Mouse (Mus musculus): ENCODE measurements around the gene Nrxn2. TPM values are rescaled to one million over a fixed set of nuclear protein-coding genes. Genes with fewer than 3 reads are reported as not detected.

The Nrxn2 gene
- polyA plus RNA-seq, 1 experiment from 2014 or later, result 0.98 TPM

- H3K9ac ChIP-seq (ENCODE audit: low read length), result 0 out of 2 replicates have a peak overlapping the region, but pooled peaks have one; percentile 5
- WGBS, result 45% methylated on average over 9 of the region's 9 CpGs
Observed at GRCm38 (mm10) chr19:6452672-6453310, 34.3 kb downstream of the Nrxn2 start.

DNA sequence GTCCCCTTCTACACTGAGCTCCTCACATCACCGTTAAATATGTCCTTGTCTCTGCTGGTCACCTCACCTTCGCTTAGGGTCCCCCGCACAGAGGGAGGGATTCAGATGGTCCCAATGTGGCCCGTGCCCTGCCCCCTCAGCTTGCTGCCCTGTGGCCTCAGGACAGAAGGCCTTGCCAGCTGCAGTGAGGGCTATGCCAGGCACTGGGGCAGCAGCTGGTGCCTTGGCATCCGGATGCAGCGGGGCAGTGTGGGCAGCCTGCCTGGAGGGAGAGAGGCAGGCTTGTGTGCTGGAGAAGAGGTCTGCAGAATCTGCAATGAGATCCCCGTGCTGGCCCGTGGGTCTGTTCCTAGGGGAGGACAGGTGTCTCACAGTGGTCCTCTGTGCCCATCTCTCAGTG, 34.8 kb downstream of the Nrxn2 start:
- H3K36me3 ChIP-seq (ENCODE audit: control insufficient read depth, insufficient read depth, low read length), result no peaks in the 10 kb centered on the region
- WGBS, result 79% methylated on average over 8 of the region's 8 CpGs

More at GRCm38 (mm10) chr19:6452672-6453310, 34.3 kb downstream of the Nrxn2 start:
- H3K36me3 ChIP-seq (ENCODE audit: control insufficient read depth, insufficient read depth, low read length), result no peaks in the 10 kb centered on the region
- H3K4me1 ChIP-seq (ENCODE audit: control insufficient read depth, insufficient read depth, low read length), result peaks cover 9% of the 10 kb centered on the region
- no peak overlapping the region for H3K27ac ChIP-seq (ENCODE audit: low read length)
- H3K9me3 ChIP-seq (replicated peaks; ENCODE audit: control insufficient read depth, low read length), result no peaks in the 10 kb centered on the region
- ATAC-seq (ENCODE audit: insufficient read depth, low FRiP score), result no peak
- H3K27me3 ChIP-seq (ENCODE audit: control insufficient read depth, insufficient read depth, low read length), result no peaks in the 10 kb centered on the region
- no peak overlapping the region for H3K4me2 ChIP-seq (ENCODE audit: low read depth, low read length)
- H3K4me3 ChIP-seq (replicated peaks; ENCODE audit: low read length), result no peak overlapping the region

GRCm38 (mm10) chr19:6454041-6454720, 35.6 kb downstream of the Nrxn2 start:
- no peak overlapping the region for H3K27ac ChIP-seq (ENCODE audit: low read length)
- no peak overlapping the region for H3K9ac ChIP-seq (ENCODE audit: low read length)
- H3K4me2 ChIP-seq (ENCODE audit: low read depth, low read length), result no peak overlapping the region
- peaks cover 6% of the 10 kb centered on the region for H3K4me1 ChIP-seq (ENCODE audit: control insufficient read depth, insufficient read depth, low read length)
- 71% methylated on average over 10 of the region's 10 CpGs for WGBS
- no peaks in the 10 kb centered on the region for H3K36me3 ChIP-seq (ENCODE audit: control insufficient read depth, insufficient read depth, low read length)
- H3K9me3 ChIP-seq (replicated peaks; ENCODE audit: control insufficient read depth, low read length), result no peaks in the 10 kb centered on the region
- H3K4me3 ChIP-seq (replicated peaks; ENCODE audit: low read length), result no peak overlapping the region
- no peak for ATAC-seq (ENCODE audit: insufficient read depth, low FRiP score)
- no peaks in the 10 kb centered on the region for H3K27me3 ChIP-seq (ENCODE audit: control insufficient read depth, insufficient read depth, low read length)

More for the DNA sequence above, 34.8 kb downstream of the Nrxn2 start:
- H3K4me1 ChIP-seq (ENCODE audit: control insufficient read depth, insufficient read depth, low read length), result peaks cover 6% of the 10 kb centered on the region
- H3K9ac ChIP-seq (ENCODE audit: low read length), result 0 out of 2 replicates have a peak overlapping the region, but pooled peaks have one; percentile 5
- H3K9me3 ChIP-seq (replicated peaks; ENCODE audit: control insufficient read depth, low read length), result no peaks in the 10 kb centered on the region
- ATAC-seq (ENCODE audit: insufficient read depth, low FRiP score), result no peak
- no peak overlapping the region for H3K4me2 ChIP-seq (ENCODE audit: low read depth, low read length)
- no peak overlapping the region for H3K4me3 ChIP-seq (replicated peaks; ENCODE audit: low read length)
- H3K27me3 ChIP-seq (ENCODE audit: control insufficient read depth, insufficient read depth, low read length), result no peaks in the 10 kb centered on the region
- no peak overlapping the region for H3K27ac ChIP-seq (ENCODE audit: low read length)

DNA sequence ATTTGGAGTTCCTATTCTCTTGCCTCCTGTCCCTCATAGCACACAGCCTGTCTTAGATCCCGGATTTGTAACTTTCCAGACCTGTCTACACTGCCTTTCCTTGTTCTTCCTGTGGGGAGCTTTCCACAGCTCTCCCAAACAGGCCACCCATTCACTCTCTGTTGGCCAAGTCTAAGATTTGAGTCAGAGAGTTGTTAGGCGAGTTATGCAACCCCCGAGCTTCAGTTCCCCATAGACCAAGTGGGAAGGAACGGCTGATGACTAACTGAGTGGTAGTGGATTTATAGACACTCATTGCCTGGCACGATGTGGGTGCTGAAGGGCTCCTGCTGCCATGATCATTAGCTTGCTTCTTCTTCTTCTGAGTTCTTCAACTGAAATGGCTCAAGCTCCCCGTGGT, 41.0 kb downstream of the Nrxn2 start:
- Histone ChIP-seq H3K4me1 (ENCODE audit: control insufficient read depth, insufficient read depth, low read length) (no peaks in the 10 kb centered on the region; the same call in 1 of the 2 replicates), H3K9ac (ENCODE audit: low read length) (no peak overlapping the region), H3K4me2 (ENCODE audit: low read depth, low read length) (no peak overlapping the region), H3K4me3 (replicated peaks; ENCODE audit: low read length) (no peak overlapping the region), H3K9me3 (replicated peaks; ENCODE audit: control insufficient read depth, low read length) (no peaks in the 10 kb centered on the region), H3K27me3 (ENCODE audit: control insufficient read depth, insufficient read depth, low read length) (no peaks in the 10 kb centered on the region), H3K36me3 (ENCODE audit: control insufficient read depth, insufficient read depth, low read length) (no peaks in the 10 kb centered on the region), H3K27ac (ENCODE audit: low read length) (no peak overlapping the region)
- WGBS, result 77% methylated on average over 6 of the region's 6 CpGs
- no peak for ATAC-seq (ENCODE audit: insufficient read depth, low FRiP score)

GRCm38 (mm10) chr19:6462841-6463240, 44.3 kb downstream of the Nrxn2 start:
- no peak for ATAC-seq (ENCODE audit: insufficient read depth, low FRiP score)
- 39% methylated on average over 6 of the region's 6 CpGs for WGBS

DNA sequence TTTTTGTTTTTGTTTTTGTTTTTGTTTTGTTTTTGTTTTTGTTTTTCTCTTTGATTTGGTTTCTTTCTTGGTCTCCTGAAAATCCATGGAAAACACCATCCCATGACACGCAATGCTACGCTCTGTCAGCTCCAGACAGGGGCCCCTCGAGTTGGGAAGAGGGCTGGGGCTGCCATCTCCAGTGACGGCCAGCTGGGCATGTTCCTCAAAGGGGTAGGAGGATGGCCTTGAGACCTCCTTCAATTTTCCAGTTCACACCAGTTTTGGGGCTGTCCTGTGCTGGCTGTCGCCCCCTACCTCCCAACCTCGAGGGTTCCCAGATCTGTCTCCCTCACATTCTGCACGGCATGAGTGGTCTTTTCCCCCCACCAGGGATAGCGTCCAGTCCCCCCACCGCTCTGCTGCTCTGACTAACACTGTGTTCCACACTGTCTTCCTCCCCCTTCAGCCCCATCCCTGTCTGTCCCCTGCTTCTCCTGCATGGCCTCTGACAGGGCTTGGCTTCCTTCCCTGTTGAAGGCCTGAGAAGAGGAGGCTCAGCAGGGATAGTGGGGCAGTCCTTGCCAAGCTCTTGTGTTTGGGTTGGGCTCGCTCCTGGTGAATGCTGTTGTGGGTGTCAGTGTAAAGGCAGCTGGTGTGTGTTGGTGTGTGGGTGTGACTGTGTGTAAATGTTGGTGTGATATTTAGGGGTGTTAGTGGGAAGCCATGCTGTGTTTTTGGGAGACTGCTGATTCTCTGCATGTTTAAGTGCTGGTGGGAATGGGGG, 46.0 kb downstream of the Nrxn2 start:
- no peak for ATAC-seq (ENCODE audit: insufficient read depth, low FRiP score)
- peaks cover 3% of the 10 kb centered on the region for H3K4me1 ChIP-seq (ENCODE audit: control insufficient read depth, insufficient read depth, low read length)

More at GRCm38 (mm10) chr19:6462841-6463240, 44.3 kb downstream of the Nrxn2 start:
- Histone ChIP-seq H3K4me1 (ENCODE audit: control insufficient read depth, insufficient read depth, low read length) (peaks cover 3% of the 10 kb centered on the region), H3K9ac (ENCODE audit: low read length) (no peak overlapping the region), H3K36me3 (ENCODE audit: control insufficient read depth, insufficient read depth, low read length) (no peaks in the 10 kb centered on the region), H3K27ac (ENCODE audit: low read length) (no peak overlapping the region), H3K27me3 (ENCODE audit: control insufficient read depth, insufficient read depth, low read length) (no peaks in the 10 kb centered on the region), H3K4me2 (ENCODE audit: low read depth, low read length) (no peak overlapping the region), H3K9me3 (replicated peaks; ENCODE audit: control insufficient read depth, low read length) (0 out of 2 replicates have a peak, but pooled peaks cover 3% of the 10 kb centered on the region), H3K4me3 (replicated peaks; ENCODE audit: low read length) (no peak overlapping the region)

GRCm38 (mm10) chr19:6465090-6465489, 46.6 kb downstream of the Nrxn2 start:
- peak; percentile 8; the same call in 1 of the 2 replicates for ATAC-seq (ENCODE audit: insufficient read depth, low FRiP score)
- H3K27me3 ChIP-seq (ENCODE audit: control insufficient read depth, insufficient read depth, low read length), result no peaks in the 10 kb centered on the region
- H3K4me2 ChIP-seq (ENCODE audit: low read depth, low read length), result no peak overlapping the region
- no peaks in the 10 kb centered on the region for H3K36me3 ChIP-seq (ENCODE audit: control insufficient read depth, insufficient read depth, low read length)
- H3K9ac ChIP-seq (ENCODE audit: low read length), result no peak overlapping the region
- H3K27ac ChIP-seq (ENCODE audit: low read length), result no peak overlapping the region
- no peak overlapping the region for H3K4me3 ChIP-seq (replicated peaks; ENCODE audit: low read length)
- peaks cover 3% of the 10 kb centered on the region for H3K4me1 ChIP-seq (ENCODE audit: control insufficient read depth, insufficient read depth, low read length)
- WGBS, result 49% methylated on average over 5 of the region's 5 CpGs
- 0 out of 2 replicates have a peak, but pooled peaks cover 3% of the 10 kb centered on the region for H3K9me3 ChIP-seq (replicated peaks; ENCODE audit: control insufficient read depth, low read length)

More for the DNA sequence above, 46.0 kb downstream of the Nrxn2 start:
- no peak overlapping the region for H3K4me2 ChIP-seq (ENCODE audit: low read depth, low read length)
- no peaks in the 10 kb centered on the region for H3K36me3 ChIP-seq (ENCODE audit: control insufficient read depth, insufficient read depth, low read length)
- no peak overlapping the region for H3K9ac ChIP-seq (ENCODE audit: low read length)
- H3K27ac ChIP-seq (ENCODE audit: low read length), result no peak overlapping the region
- H3K9me3 ChIP-seq (replicated peaks; ENCODE audit: control insufficient read depth, low read length), result 0 out of 2 replicates have a peak, but pooled peaks cover 3% of the 10 kb centered on the region
- 46% methylated on average over 10 of the region's 10 CpGs for WGBS
- H3K4me3 ChIP-seq (replicated peaks; ENCODE audit: low read length), result no peak overlapping the region
- H3K27me3 ChIP-seq (ENCODE audit: control insufficient read depth, insufficient read depth, low read length), result no peaks in the 10 kb centered on the region

DNA sequence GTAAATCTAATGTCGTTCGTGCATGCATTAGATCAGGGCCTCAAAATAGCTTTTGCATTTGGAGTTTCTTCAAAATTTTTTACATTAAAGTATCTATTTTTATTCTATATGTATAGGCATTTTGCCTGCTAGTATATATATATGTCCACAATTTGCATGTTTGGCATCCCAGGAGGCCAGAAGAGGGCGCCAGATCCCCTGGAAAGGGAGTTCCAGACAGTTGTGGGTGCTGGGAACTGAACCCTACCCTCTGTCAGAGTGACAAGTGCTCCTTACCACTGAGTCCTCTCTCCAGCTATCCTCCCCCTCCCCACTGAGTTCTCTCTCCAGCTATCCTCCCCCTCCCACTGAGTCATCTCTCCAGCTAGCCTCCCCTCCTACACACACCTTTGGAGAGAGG, 48.4 kb downstream of the Nrxn2 start:
- H3K36me3 ChIP-seq (ENCODE audit: control insufficient read depth, insufficient read depth, low read length), result no peaks in the 10 kb centered on the region
- 84% methylated on average over 3 of the region's 3 CpGs for WGBS
- H3K9me3 ChIP-seq (replicated peaks; ENCODE audit: control insufficient read depth, low read length), result 0 out of 2 replicates have a peak, but pooled peaks cover 3% of the 10 kb centered on the region
- H3K9ac ChIP-seq (ENCODE audit: low read length), result no peak overlapping the region
- no peak overlapping the region for H3K4me2 ChIP-seq (ENCODE audit: low read depth, low read length)
- ATAC-seq (ENCODE audit: insufficient read depth, low FRiP score), result no peak
- no peak overlapping the region for H3K27ac ChIP-seq (ENCODE audit: low read length)
- H3K27me3 ChIP-seq (ENCODE audit: control insufficient read depth, insufficient read depth, low read length), result no peaks in the 10 kb centered on the region
- H3K4me1 ChIP-seq (ENCODE audit: control insufficient read depth, insufficient read depth, low read length), result peaks cover 3% of the 10 kb centered on the region
- no peak overlapping the region for H3K4me3 ChIP-seq (replicated peaks; ENCODE audit: low read length)

All from stomach, embryonic 16.5 days (tissue).